Mouse (Mus musculus): ENCODE measurements around the gene Fig4.

Fig4 gene

GRCm38 (mm10) chr10:41221204-41221603 is 81.9 kb downstream of the Fig4 start:
- Histone ChIP-seq H3K36me3 (ENCODE audit: insufficient read depth, low read length) (peaks cover 67% of the 10 kb centered on the region), H3K9me3 (ENCODE audit: low read length) (no peaks in the 10 kb centered on the region; the same call in 1 of the 2 replicates), H3K4me1 (replicated peaks; ENCODE audit: low read depth, low read length) (no peaks in the 10 kb centered on the region), H3K4me3 (replicated peaks; ENCODE audit: low read length) (no peak overlapping the region), H3K27me3 (ENCODE audit: insufficient read depth, low read length) (no peaks in the 10 kb centered on the region)
- TF ChIP-seq CTCF (conservative IDR thresholded peaks at IDR 0.05; ENCODE audit: low read length) (no peak), NANOG (IDR thresholded peaks at IDR 0.05; ENCODE audit: borderline replicate concordance, low read length) (no peak), POU5F1 (IDR thresholded peaks at IDR 0.05; ENCODE audit: borderline replicate concordance, low read length) (no peak)

GRCm38 (mm10) chr10:41218897-41219296 is 84.2 kb downstream of the Fig4 start:
- Histone ChIP-seq H3K4me1 (replicated peaks; ENCODE audit: low read depth, low read length) (no peaks in the 10 kb centered on the region), H3K4me3 (replicated peaks; ENCODE audit: low read length) (no peak overlapping the region), H3K27me3 (ENCODE audit: insufficient read depth, low read length) (no peaks in the 10 kb centered on the region), H3K9me3 (ENCODE audit: low read length) (no peaks in the 10 kb centered on the region; the same call in 1 of the 2 replicates), H3K36me3 (ENCODE audit: insufficient read depth, low read length) (peaks cover 61% of the 10 kb centered on the region)
- TF ChIP-seq NANOG (IDR thresholded peaks at IDR 0.05; ENCODE audit: borderline replicate concordance, low read length) (no peak), POU5F1 (IDR thresholded peaks at IDR 0.05; ENCODE audit: borderline replicate concordance, low read length) (no peak), CTCF (conservative IDR thresholded peaks at IDR 0.05; ENCODE audit: low read length) (no peak)

- H3K9me3 ChIP-seq (ENCODE audit: low read length) = no peaks in the 10 kb centered on the region
- no peak for TF ChIP-seq NANOG (IDR thresholded peaks at IDR 0.05; ENCODE audit: borderline replicate concordance, low read length)
- no peak for TF ChIP-seq POU5F1 (IDR thresholded peaks at IDR 0.05; ENCODE audit: borderline replicate concordance, low read length)
- TF ChIP-seq CTCF (conservative IDR thresholded peaks at IDR 0.05; ENCODE audit: low read length) = no peak
- H3K4me3 ChIP-seq (replicated peaks; ENCODE audit: low read length) = no peak overlapping the region
- peaks cover 7% of the 10 kb centered on the region for H3K4me1 ChIP-seq (replicated peaks; ENCODE audit: low read depth, low read length)
- peaks cover 20% of the 10 kb centered on the region for H3K36me3 ChIP-seq (ENCODE audit: insufficient read depth, low read length)
- H3K27me3 ChIP-seq (ENCODE audit: insufficient read depth, low read length) = no peaks in the 10 kb centered on the region
These were observed 89.0 kb downstream of the Fig4 start for GRCm38 (mm10) chr10:41214083-41214482.

GRCm38 (mm10) chr10:41209538-41209937 is 93.5 kb downstream of the Fig4 start:
- no peaks in the 10 kb centered on the region for H3K27me3 ChIP-seq (ENCODE audit: insufficient read depth, low read length)
- no peak overlapping the region for H3K4me3 ChIP-seq (replicated peaks; ENCODE audit: low read length)
- no peaks in the 10 kb centered on the region for H3K9me3 ChIP-seq (ENCODE audit: low read length)
- TF ChIP-seq CTCF (conservative IDR thresholded peaks at IDR 0.05; ENCODE audit: low read length) = no peak
- TF ChIP-seq POU5F1 (IDR thresholded peaks at IDR 0.05; ENCODE audit: borderline replicate concordance, low read length) = no peak
- no peak for TF ChIP-seq NANOG (IDR thresholded peaks at IDR 0.05; ENCODE audit: borderline replicate concordance, low read length)
- H3K36me3 ChIP-seq (ENCODE audit: insufficient read depth, low read length) = peaks cover 7% of the 10 kb centered on the region
- peaks cover 7% of the 10 kb centered on the region for H3K4me1 ChIP-seq (replicated peaks; ENCODE audit: low read depth, low read length)

- TF ChIP-seq CTCF (conservative IDR thresholded peaks at IDR 0.05; ENCODE audit: low read length) (no peak), POU5F1 (IDR thresholded peaks at IDR 0.05; ENCODE audit: borderline replicate concordance, low read length) (no peak), NANOG (IDR thresholded peaks at IDR 0.05; ENCODE audit: borderline replicate concordance, low read length) (no peak)
These were observed 94.1 kb downstream of the Fig4 start for GRCm38 (mm10) chr10:41208860-41209377.

GRCm38 (mm10) chr10:41205647-41206046 is 97.4 kb downstream of the Fig4 start:
- H3K9me3 ChIP-seq (ENCODE audit: low read length) = no peaks in the 10 kb centered on the region
- H3K4me3 ChIP-seq (replicated peaks; ENCODE audit: low read length) = no peak overlapping the region
- H3K4me1 ChIP-seq (replicated peaks; ENCODE audit: low read depth, low read length) = peaks cover 7% of the 10 kb centered on the region
- no peaks in the 10 kb centered on the region for H3K27me3 ChIP-seq (ENCODE audit: insufficient read depth, low read length)
- peaks cover 7% of the 10 kb centered on the region for H3K36me3 ChIP-seq (ENCODE audit: insufficient read depth, low read length)
- TF ChIP-seq CTCF (conservative IDR thresholded peaks at IDR 0.05; ENCODE audit: low read length) = no peak
- no peak for TF ChIP-seq NANOG (IDR thresholded peaks at IDR 0.05; ENCODE audit: borderline replicate concordance, low read length)
- TF ChIP-seq POU5F1 (IDR thresholded peaks at IDR 0.05; ENCODE audit: borderline replicate concordance, low read length) = no peak

More at GRCm38 (mm10) chr10:41208860-41209377, 94.1 kb downstream of the Fig4 start:
- H3K9me3 ChIP-seq (ENCODE audit: low read length) = no peaks in the 10 kb centered on the region
- no peak overlapping the region for H3K4me3 ChIP-seq (replicated peaks; ENCODE audit: low read length)
- no peaks in the 10 kb centered on the region for H3K27me3 ChIP-seq (ENCODE audit: insufficient read depth, low read length)
- peaks cover 7% of the 10 kb centered on the region for H3K4me1 ChIP-seq (replicated peaks; ENCODE audit: low read depth, low read length)
- peaks cover 7% of the 10 kb centered on the region for H3K36me3 ChIP-seq (ENCODE audit: insufficient read depth, low read length)

- Histone ChIP-seq H3K4me1 (replicated peaks; ENCODE audit: low read depth, low read length) (peaks cover 5% of the 10 kb centered on the region), H3K36me3 (ENCODE audit: insufficient read depth, low read length) (peaks cover 7% of the 10 kb centered on the region), H3K4me3 (replicated peaks; ENCODE audit: low read length) (no peak overlapping the region), H3K27me3 (ENCODE audit: insufficient read depth, low read length) (no peaks in the 10 kb centered on the region), H3K9me3 (ENCODE audit: low read length) (no peaks in the 10 kb centered on the region)
- TF ChIP-seq CTCF (conservative IDR thresholded peaks at IDR 0.05; ENCODE audit: low read length) (no peak), POU5F1 (IDR thresholded peaks at IDR 0.05; ENCODE audit: borderline replicate concordance, low read length) (no peak), NANOG (IDR thresholded peaks at IDR 0.05; ENCODE audit: borderline replicate concordance, low read length) (no peak)
These were observed 98.3 kb downstream of the Fig4 start for GRCm38 (mm10) chr10:41204637-41205315.

GRCm38 (mm10) chr10:41204191-41204590 is 98.9 kb downstream of the Fig4 start:
- Histone ChIP-seq H3K9me3 (ENCODE audit: low read length) (no peaks in the 10 kb centered on the region), H3K27me3 (ENCODE audit: insufficient read depth, low read length) (no peaks in the 10 kb centered on the region), H3K4me1 (replicated peaks; ENCODE audit: low read depth, low read length) (no peaks in the 10 kb centered on the region), H3K4me3 (replicated peaks; ENCODE audit: low read length) (no peak overlapping the region), H3K36me3 (ENCODE audit: insufficient read depth, low read length) (peaks cover 7% of the 10 kb centered on the region)
- TF ChIP-seq NANOG (IDR thresholded peaks at IDR 0.05; ENCODE audit: borderline replicate concordance, low read length) = no peak
- TF ChIP-seq POU5F1 (IDR thresholded peaks at IDR 0.05; ENCODE audit: borderline replicate concordance, low read length) = no peak
- TF ChIP-seq CTCF (conservative IDR thresholded peaks at IDR 0.05; ENCODE audit: low read length) = no peak
